Comparison of ENCODE assay signal across 19 mouse cellular contexts in genomic region chr2:127736631-127737209, GRCm38 (mm10). TPM values are rescaled to one million over a fixed set of nuclear protein-coding genes. Genes with fewer than 3 reads are reported as not detected.
DNase-seq lines count a peak whose midpoint lies in the region; ATAC-seq lines count a peak whose summit lies in the region.
"Had no signal": no experiment of that assay in that cellular context is flagged by ENCODE, and none has a peak within 500 bp of the region (broad histone marks: within the 10 kb centered on the region; RNA-seq: fewer than 3 reads in every experiment).

No protein-coding gene starts in this region.

- DNase-seq in kidney, adult 9 months: peak; percentile 20
- no peak for DNase-seq in kidney, adult 18-20 months
- DNase-seq in right cerebral cortex, adult 2 months (ENCODE audit: low spot score in 2 of 2): no peak
- DNase-seq in adrenal gland, adult 18-20 months (ENCODE audit: low spot score in 2 of 2): no peak
- no peak for DNase-seq in layer of hippocampus, adult 9-10 months (ENCODE audit: low spot score)
- DNase-seq: adrenal gland, postnatal 10 days; cerebellum, postnatal 36 days; liver; lung, adult 2 months; right cerebral cortex, postnatal 14 days; thymus, adult 18-20 months had no signal

- no peak overlapping the region for H3K4me3 ChIP-seq in heart, embryonic 16.5 days (ENCODE audit: low read length)
- H3K4me3 ChIP-seq in limb, embryonic 15.5 days: no peak overlapping the region
- H3K4me3 ChIP-seq: forebrain, embryonic 12.5 days; left cerebral cortex, adult 2 months had no signal

- ATAC-seq in granulocyte monocyte progenitor cell, adult 5-6 weeks (replicated peaks; ENCODE audit: poor library complexity, severe bottlenecking): peak; percentile 35
- peak; percentile 85 for ATAC-seq in heart, embryonic 16.5 days (replicated peaks; ENCODE audit: extremely low read depth, insufficient read depth, low FRiP score)
- no peak for ATAC-seq in limb, embryonic 15.5 days (ENCODE audit: insufficient number of reproducible peaks, low FRiP score, low TSS enrichment, low read depth)

- no peak overlapping the region for H3K4me2 ChIP-seq in heart, embryonic 16.5 days (ENCODE audit: low read depth, low read length)
- H3K4me2 ChIP-seq in limb, embryonic 15.5 days: no peak overlapping the region
- H3K4me2 ChIP-seq: forebrain, embryonic 12.5 days had no signal

- no peaks in the 10 kb centered on the region for H3K27me3 ChIP-seq in heart, embryonic 16.5 days (ENCODE audit: control insufficient read depth, insufficient read depth, low read length)
- H3K27me3 ChIP-seq in limb, embryonic 15.5 days: no peaks in the 10 kb centered on the region
- H3K27me3 ChIP-seq: forebrain, embryonic 12.5 days had no signal

- H3K36me3 ChIP-seq in heart, embryonic 16.5 days (ENCODE audit: control insufficient read depth, insufficient read depth): no peaks in the 10 kb centered on the region
- H3K36me3 ChIP-seq in limb, embryonic 15.5 days: peaks cover 7% of the 10 kb centered on the region; the same call in 1 of the 2 replicates

- 61% methylated on average over 6 of the region's 6 CpGs for WGBS in heart, embryonic 16.5 days
- WGBS in limb, embryonic 15.5 days: 71% methylated on average over 6 of the region's 6 CpGs

- peak overlapping the region; percentile 79 for H3K27ac ChIP-seq in heart, embryonic 16.5 days (ENCODE audit: low read length)
- H3K27ac ChIP-seq in limb, embryonic 15.5 days: peak overlapping the region; percentile 55; the same call in 1 of the 2 replicates
- H3K27ac ChIP-seq: forebrain, embryonic 12.5 days; left cerebral cortex, adult 2 months had no signal

- H3K9ac ChIP-seq in heart, embryonic 16.5 days (ENCODE audit: low read length): no peak overlapping the region
- no peak overlapping the region for H3K9ac ChIP-seq in limb, embryonic 15.5 days
- H3K9ac ChIP-seq: forebrain, embryonic 12.5 days had no signal

- no peaks in the 10 kb centered on the region for H3K4me1 ChIP-seq in heart, embryonic 16.5 days (ENCODE audit: control insufficient read depth, insufficient read depth, low read length)
- peaks cover 4% of the 10 kb centered on the region; the same call in 1 of the 2 replicates for H3K4me1 ChIP-seq in limb, embryonic 15.5 days
- H3K4me1 ChIP-seq: forebrain, embryonic 12.5 days had no signal

- no peaks in the 10 kb centered on the region for H3K9me3 ChIP-seq in heart, embryonic 16.5 days (replicated peaks; ENCODE audit: control insufficient read depth, low read length)
- H3K9me3 ChIP-seq in limb, embryonic 15.5 days: no peaks in the 10 kb centered on the region
- H3K9me3 ChIP-seq: forebrain, embryonic 12.5 days had no signal

RNA-seq across cellular contexts. Expression of gene Mall, which starts 7.0 kb away (rescaled TPM):
- not detected in 2 replicates for total RNA-seq in granulocyte monocyte progenitor cell, adult 5-6 weeks (2014; fragmentation: Nextera tagmentation)
- total RNA-seq in granulocyte monocyte progenitor cell, adult 5-6 weeks (2017): not detected in 2 replicates
- 9.5 and 9.9 TPM in 2 replicates for polyA plus RNA-seq in heart, embryonic 16.5 days (2015; fragmentation: Nextera tagmentation; extraction: Ambion mirVana)
- 56.6 and 57.1 TPM in 2 replicates for polyA plus RNA-seq in limb, embryonic 15.5 days (2015; fragmentation: Nextera tagmentation; extraction: Ambion mirVana)
- total RNA-seq in adrenal gland, adult 18-20 months (2021): 1 to 10 TPM; 1.2 to 5.9 TPM
- total RNA-seq: megakaryocyte, adult 5-6 weeks; monocyte, adult 5-6 weeks had no signal
- polyA plus RNA-seq: C2C12 had no signal

RNA-seq across cellular contexts. Expression of gene Nphp1, which starts 52.0 kb away (rescaled TPM):
- total RNA-seq in granulocyte monocyte progenitor cell, adult 5-6 weeks (2014; fragmentation: Nextera tagmentation): 14.8 and 16.3 TPM in 2 replicates
- 12.0 and 14.8 TPM in 2 replicates for total RNA-seq in granulocyte monocyte progenitor cell, adult 5-6 weeks (2017)
- polyA plus RNA-seq in heart, embryonic 16.5 days (2015; fragmentation: Nextera tagmentation; extraction: Ambion mirVana): 19.1 and 23.7 TPM in 2 replicates
- polyA plus RNA-seq in limb, embryonic 15.5 days (2015; fragmentation: Nextera tagmentation; extraction: Ambion mirVana): 24.5 and 27.4 TPM in 2 replicates
- total RNA-seq in adrenal gland, adult 18-20 months (2021): 10 to 100 TPM; 18.3 to 19.4 TPM
- total RNA-seq: monocyte, adult 5-6 weeks had no signal

RNA-seq across cellular contexts. Expression of gene Mtln, which starts 55.6 kb away (rescaled TPM):
- total RNA-seq in granulocyte monocyte progenitor cell, adult 5-6 weeks (2014; fragmentation: Nextera tagmentation): 27.5 and 38.7 TPM in 2 replicates
- 38.6 and 44.3 TPM in 2 replicates for total RNA-seq in granulocyte monocyte progenitor cell, adult 5-6 weeks (2017)
- 34.0 and 39.0 TPM in 2 replicates for polyA plus RNA-seq in heart, embryonic 16.5 days (2015; fragmentation: Nextera tagmentation; extraction: Ambion mirVana)
- 36.3 and 41.8 TPM in 2 replicates for polyA plus RNA-seq in limb, embryonic 15.5 days (2015; fragmentation: Nextera tagmentation; extraction: Ambion mirVana)
- total RNA-seq in adrenal gland, adult 18-20 months (2021): 100 to 1,000 TPM in 1 of 2 experiments, 10 to 100 TPM in 1; 75.4 to 115 TPM
